Mouse (Mus musculus) midbrain, postnatal 0 days (tissue): ENCODE results near the gene Tiam1. TPM values are rescaled to one million over a fixed set of nuclear protein-coding genes. Genes with fewer than 3 reads are reported as not detected.
A peak's percentile ranks its signal among the peaks of the same experiment; 100 is the strongest.

Experiments used
- ATAC-seq: fragments of 200-750 bp; cut with Nextera tagmentation; 2 replicates; pipeline ENCODE4 v1.8.0; 2017; ENCODE audit warnings: moderate number of reproducible peaks, mild to moderate bottlenecking, moderate TSS enrichment, moderate library complexity; ENCODE audit not compliant: low FRiP score
- DNase-seq: peaks from one replicate; pipeline ENCODE4 v3.0.0-alpha.2; 2015; ENCODE audit warnings: low spot score
- H3K27ac ChIP-seq: fragments of 300-500 bp; sonication (generic); 2 replicates; pipeline ENCODE4 v1.5.1; 2014; ENCODE audit warnings: low read depth, mild to moderate bottlenecking, low read length, mixed read lengths
- H3K27me3 ChIP-seq: fragments of 300-500 bp; sonication (generic); 2 replicates; pipeline ENCODE4 v1.6.1; 2014; ENCODE audit warnings: low read length, control low read depth, mixed read lengths; ENCODE audit not compliant: insufficient read depth
- H3K36me3 ChIP-seq: fragments of 300-500 bp; sonication (generic); 2 replicates; pipeline ENCODE4 v1.6.1; 2014; ENCODE audit warnings: low read length, control low read depth, mixed read lengths; ENCODE audit not compliant: insufficient read depth
- H3K4me1 ChIP-seq: fragments of 300-500 bp; sonication (generic); 2 replicates; pipeline ENCODE4 v1.6.1; 2014; ENCODE audit warnings: mild to moderate bottlenecking, control low read depth, antibody characterized with exemption, low read length, mixed read lengths; ENCODE audit not compliant: insufficient read depth
- H3K4me2 ChIP-seq: fragments of 300-500 bp; sonication (generic); 2 replicates; pipeline ENCODE4 v1.6.1; 2014; ENCODE audit warnings: low read depth, mild to moderate bottlenecking, low read length, mixed read lengths; ENCODE audit not compliant: poor library complexity, severe bottlenecking
- H3K4me3 ChIP-seq: fragments of 300-500 bp; sonication (generic); 2 replicates; pipeline ENCODE4 v1.5.1; 2014; ENCODE audit warnings: low read depth, mild to moderate bottlenecking, low read length, moderate library complexity
- H3K9ac ChIP-seq: fragments of 300-500 bp; sonication (generic); replicated peaks from 2 replicates; pipeline ENCODE4 v1.6.1; 2014; ENCODE audit warnings: mild to moderate bottlenecking, low read length, moderate library complexity, mixed read lengths; ENCODE audit not compliant: poor library complexity, severe bottlenecking
- H3K9me3 ChIP-seq: fragments of 300-500 bp; sonication (generic); 2 replicates; pipeline ENCODE4 v1.6.1; 2016; ENCODE audit warnings: low read length, control low read depth
- CTCF ChIP-seq: IDR thresholded peaks from 2 replicates; pipeline ENCODE4 v1.5.1; 2016; ENCODE audit warnings: antibody characterized with exemption, mild to moderate bottlenecking
- WGBS: fragments of 180-500 bp; shearing (Covaris S2); extraction: QIAGEN DNeasy Blood & Tissue Kit; methylation state at CpG from one replicate; pipeline ENCODE4 v1.1.7; 2014; 5-methylcytosine and 5-hydroxymethylcytosine counted together
- polyA plus RNA-seq: library from polyadenylated mRNA; unstranded; fragments of >200 nt; fragmentation: Nextera tagmentation; extraction: Ambion mirVana; gene quantifications from 2 replicates; pipeline ENCODE4 v1.2.1, GENCODE M21; 2015
- total RNA-seq: library from RNA; depleted of rRNA; stranded (reverse); fragments of >200 nt; gene quantifications from 2 replicates; pipeline ENCODE4 v1.2.3, GENCODE M21; 2014; rRNA removed

The Tiam1 gene
- total RNA-seq: 26.3 and 26.9 TPM in 2 replicates
- polyA plus RNA-seq: 15.5 and 17.6 TPM in 2 replicates

DNA sequence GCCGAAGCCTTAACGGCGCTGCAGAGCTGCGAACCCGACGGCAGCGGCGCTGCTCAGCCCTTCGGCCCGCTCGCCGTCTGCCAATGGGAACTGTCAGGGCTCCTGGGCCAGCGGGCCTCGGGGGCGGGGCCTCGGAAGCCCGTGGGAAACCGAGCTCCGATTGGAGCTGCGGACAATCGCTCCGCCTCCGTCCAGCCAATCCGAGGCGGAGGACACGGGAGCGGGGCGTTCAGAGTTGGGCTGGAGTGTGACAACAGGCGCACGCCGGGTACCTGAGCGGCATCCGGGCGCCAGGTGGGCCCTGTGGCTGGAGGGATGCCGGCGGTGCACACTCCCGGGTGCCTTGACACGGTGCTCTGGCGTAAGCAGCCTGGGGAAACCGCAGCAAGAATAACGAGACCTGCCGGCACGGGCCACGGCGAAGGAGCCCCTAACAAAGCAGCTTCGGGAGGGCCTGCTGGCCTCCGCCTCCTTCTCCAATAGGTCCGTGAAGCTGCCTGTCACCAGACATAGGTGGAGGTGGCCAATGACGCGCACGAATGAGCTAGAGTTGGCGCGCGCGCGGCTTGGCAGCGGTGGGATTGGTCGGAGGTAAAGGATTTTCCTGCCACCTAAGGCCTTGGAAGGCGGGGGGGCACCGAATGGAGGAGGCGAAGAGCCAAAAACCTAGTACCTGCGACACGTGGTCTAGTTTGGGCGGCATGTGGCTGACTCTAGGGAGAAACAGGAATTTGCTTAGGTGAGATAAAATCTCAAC lies at the start of gene Tiam1:
Gene Tiam1, minus strand, starts transcription at position 10 of the 757 bp plus-strand sequence.
- Histone ChIP-seq H3K36me3 (no peaks in the 10 kb centered on the region), H3K27me3 (no peaks in the 10 kb centered on the region), H3K4me3 (peak within 1 kb of the TSS; percentile 70), H3K4me1 (no peaks in the 10 kb centered on the region; the same call in 1 of the 2 replicates), H3K9me3 (no peaks in the 10 kb centered on the region), H3K27ac (peak within 1 kb of the TSS; percentile 91), H3K4me2 (peak within 1 kb of the TSS; percentile 63), H3K9ac (peak within 1 kb of the TSS; percentile 77)
- WGBS: under 1% methylated on average over 64 of the region's 64 CpGs
- peak; percentile 97 for ATAC-seq
- DNase-seq: peak; percentile 98
- peak; percentile 62 for TF ChIP-seq CTCF

DNA sequence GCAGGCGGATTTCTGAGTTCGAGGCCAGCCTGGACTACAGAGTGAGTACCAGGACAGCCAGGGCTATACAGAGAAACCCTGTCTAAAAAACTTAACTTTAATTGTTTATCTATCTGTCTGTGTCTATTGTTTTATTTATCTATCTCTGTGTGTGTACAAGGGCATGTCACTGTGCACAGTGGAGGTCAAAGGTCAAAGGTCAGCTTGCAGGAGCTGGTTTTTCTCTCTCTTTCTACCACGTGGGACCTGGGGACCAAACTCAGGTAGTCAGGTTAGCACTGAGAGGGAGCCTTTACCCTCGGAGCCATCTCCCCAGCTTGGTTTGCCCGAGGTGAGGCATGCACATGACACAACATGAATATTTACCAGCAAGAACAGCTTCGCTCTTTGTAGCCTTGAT lies 47.7 kb upstream of the Tiam1 start:
- H3K4me2 ChIP-seq: no peak overlapping the region
- no peaks in the 10 kb centered on the region for H3K9me3 ChIP-seq
- H3K27ac ChIP-seq: no peak overlapping the region
- H3K36me3 ChIP-seq: no peaks in the 10 kb centered on the region
- no peak for TF ChIP-seq CTCF
- no peak for ATAC-seq
- H3K9ac ChIP-seq: no peak overlapping the region
- DNase-seq: no peak
- H3K27me3 ChIP-seq: no peaks in the 10 kb centered on the region
- H3K4me1 ChIP-seq: no peaks in the 10 kb centered on the region
- 79% methylated on average over 6 of the region's 6 CpGs for WGBS
- H3K4me3 ChIP-seq: no peak overlapping the region

DNA sequence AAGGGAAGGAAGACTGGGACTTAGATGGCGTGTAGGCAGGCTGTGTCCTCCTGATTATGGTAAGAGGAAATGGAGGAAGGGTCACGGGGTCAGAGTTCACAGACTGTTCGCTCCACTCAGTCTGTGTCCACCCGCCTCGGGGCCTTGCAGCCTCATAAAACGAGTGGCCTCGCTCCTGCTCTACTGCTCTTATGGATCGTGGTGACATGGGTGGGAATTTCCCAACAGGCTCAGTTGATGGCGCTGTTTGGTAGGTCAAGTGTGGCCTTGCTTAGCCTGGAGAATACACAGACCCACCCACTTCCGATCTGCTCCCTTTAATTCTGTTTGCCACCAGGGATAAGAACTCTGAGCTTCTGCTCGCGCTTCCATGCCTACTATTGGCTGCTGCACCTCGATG lies 43.9 kb upstream of the Tiam1 start:
- no peak overlapping the region for H3K27ac ChIP-seq
- ATAC-seq (no peak), DNase-seq (peak; percentile 28)
- WGBS: 50% methylated on average over 13 of the region's 13 CpGs
- TF ChIP-seq CTCF: peak; percentile 52
- no peaks in the 10 kb centered on the region for H3K36me3 ChIP-seq
- no peaks in the 10 kb centered on the region for H3K9me3 ChIP-seq
- no peaks in the 10 kb centered on the region for H3K4me1 ChIP-seq
- no peaks in the 10 kb centered on the region for H3K27me3 ChIP-seq
- H3K9ac ChIP-seq: no peak overlapping the region
- H3K4me3 ChIP-seq: no peak overlapping the region
- no peak overlapping the region for H3K4me2 ChIP-seq

DNA sequence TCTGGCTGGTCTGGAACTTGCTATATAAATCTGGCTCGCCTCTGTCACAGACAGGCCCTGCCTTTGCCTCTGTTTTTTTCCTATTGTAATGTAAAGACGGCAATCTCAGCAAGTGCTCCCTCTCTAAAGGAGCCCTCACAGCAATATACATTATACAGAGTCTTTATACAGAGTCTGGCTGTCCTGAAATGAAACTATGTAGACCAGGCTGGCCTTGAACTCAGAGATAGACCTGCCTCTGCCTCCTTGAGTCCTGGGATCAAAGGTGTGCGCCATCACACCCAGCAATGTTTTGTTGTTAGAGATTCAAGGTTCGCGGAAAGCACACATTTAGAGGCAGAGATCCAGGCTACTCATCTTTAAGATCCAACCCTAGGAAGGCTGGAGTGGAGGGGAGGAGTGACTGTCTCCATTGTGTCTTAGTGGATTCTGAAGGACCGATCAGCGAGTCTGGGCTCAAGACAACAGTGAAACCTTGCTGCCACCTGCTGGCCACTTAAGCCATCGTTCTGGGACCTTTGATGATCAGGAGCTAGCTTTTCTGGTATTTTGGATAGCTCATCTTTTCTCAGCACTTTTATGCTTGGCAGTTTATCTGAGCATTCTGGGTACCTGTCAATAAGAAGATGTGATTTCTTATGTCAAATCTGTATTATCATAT lies 42.5 kb upstream of the Tiam1 start:
- H3K4me1 ChIP-seq: no peaks in the 10 kb centered on the region
- peak; percentile 91 for TF ChIP-seq CTCF
- no peaks in the 10 kb centered on the region for H3K9me3 ChIP-seq
- H3K36me3 ChIP-seq: no peaks in the 10 kb centered on the region
- no peaks in the 10 kb centered on the region for H3K27me3 ChIP-seq
- no peak overlapping the region for H3K9ac ChIP-seq
- WGBS: 45% methylated on average over 8 of the region's 8 CpGs
- peak; percentile 91 for DNase-seq
- no peak overlapping the region for H3K4me3 ChIP-seq
- ATAC-seq: 0 out of 2 replicates have a peak, but pooled peaks have one; percentile 64
- H3K27ac ChIP-seq: no peak overlapping the region
- no peak overlapping the region for H3K4me2 ChIP-seq

DNA sequence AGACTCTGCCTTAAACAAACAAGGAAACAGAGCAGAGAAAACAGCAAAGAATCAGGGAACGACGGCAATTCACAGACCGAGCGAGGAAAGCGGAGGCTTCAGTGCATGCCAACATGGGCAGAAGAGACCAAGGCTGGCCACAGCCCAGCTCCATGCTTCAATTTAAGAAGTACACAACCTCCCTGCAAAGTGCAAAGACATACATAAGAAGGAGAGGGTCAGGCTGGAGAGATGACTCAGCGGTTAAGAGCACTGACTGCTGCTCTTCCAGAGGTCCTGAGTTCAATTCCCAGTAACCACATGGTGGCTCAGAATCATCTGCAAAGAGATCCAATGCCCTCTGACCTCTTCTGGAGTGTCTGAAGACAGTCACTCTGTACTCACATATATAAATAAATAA lies 40.6 kb upstream of the Tiam1 start:
- H3K9me3 ChIP-seq: no peaks in the 10 kb centered on the region
- H3K4me2 ChIP-seq: no peak overlapping the region
- no peak overlapping the region for H3K27ac ChIP-seq
- DNase-seq (no peak), ATAC-seq (no peak)
- H3K9ac ChIP-seq: no peak overlapping the region
- H3K4me1 ChIP-seq: no peaks in the 10 kb centered on the region
- no peak overlapping the region for H3K4me3 ChIP-seq
- no peaks in the 10 kb centered on the region for H3K27me3 ChIP-seq
- WGBS: 89% methylated on average over 6 of the region's 6 CpGs
- no peak for TF ChIP-seq CTCF
- H3K36me3 ChIP-seq: no peaks in the 10 kb centered on the region

DNA sequence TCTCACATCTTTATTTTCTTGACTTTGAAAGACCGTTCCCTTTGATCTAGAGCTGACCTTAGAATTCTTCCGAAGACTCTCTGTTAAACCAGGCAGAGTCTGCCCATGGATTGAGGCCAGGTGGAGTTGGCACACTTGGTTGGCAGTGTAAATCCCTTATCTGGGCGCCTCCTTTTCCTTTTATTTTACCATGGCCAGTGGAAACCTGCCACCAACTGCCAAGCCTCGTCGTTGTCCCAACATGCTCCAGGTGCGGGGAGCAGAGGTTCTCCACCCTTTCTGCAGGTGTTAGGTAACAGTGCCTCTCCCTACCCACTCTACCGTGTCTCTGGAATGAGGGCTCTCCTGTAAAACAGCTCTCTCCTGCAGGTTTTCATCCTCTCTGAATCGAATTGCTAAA lies 38.1 kb upstream of the Tiam1 start:
- 91% methylated on average over 8 of the region's 8 CpGs for WGBS
- no peaks in the 10 kb centered on the region for H3K27me3 ChIP-seq
- TF ChIP-seq CTCF: no peak
- H3K9ac ChIP-seq: no peak overlapping the region
- no peak overlapping the region for H3K27ac ChIP-seq
- no peaks in the 10 kb centered on the region for H3K4me1 ChIP-seq
- H3K4me2 ChIP-seq: no peak overlapping the region
- no peak overlapping the region for H3K4me3 ChIP-seq
- ATAC-seq (no peak), DNase-seq (no peak)
- no peaks in the 10 kb centered on the region for H3K9me3 ChIP-seq
- H3K36me3 ChIP-seq: no peaks in the 10 kb centered on the region
